Mouse (Mus musculus) liver, embryonic 12.5 days (tissue): ENCODE measurements at regions not wholly inside any gene's neighbourhood (a gene's known extent, or its start where the extent isn't known, plus 50 kb on each side); places are given as distances from the start of the nearest gene placed in this dataset.

Source experiments
- ATAC-seq: fragments of 200-750 bp; cut with Nextera tagmentation; 2 replicates; pipeline ENCODE4 v1.8.0; 2017; ENCODE audit warnings: moderate number of reproducible peaks, mild to moderate bottlenecking, moderate library complexity
- H3K27ac ChIP-seq: fragments of 300-500 bp; sonication (generic); 2 replicates; pipeline ENCODE4 v1.5.1; 2016; ENCODE audit warnings: mild to moderate bottlenecking
- H3K27me3 ChIP-seq: fragments of 300-500 bp; sonication (generic); replicated peaks from 2 replicates; pipeline ENCODE4 v1.6.1; 2016; ENCODE audit warnings: mild to moderate bottlenecking, moderate library complexity
- H3K36me3 ChIP-seq: fragments of 300-500 bp; sonication (generic); 2 replicates; pipeline ENCODE4 v1.6.1; 2016; ENCODE audit warnings: mild to moderate bottlenecking, moderate library complexity
- H3K4me1 ChIP-seq: fragments of 300-500 bp; sonication (generic); 2 replicates; pipeline ENCODE4 v1.6.1; 2016
- H3K4me2 ChIP-seq: fragments of 300-500 bp; sonication (generic); 2 replicates; pipeline ENCODE4 v1.6.1; 2016; ENCODE audit warnings: mild to moderate bottlenecking, moderate library complexity
- H3K4me3 ChIP-seq: fragments of 300-500 bp; sonication (generic); 2 replicates; pipeline ENCODE4 v1.5.1; 2016; ENCODE audit warnings: mild to moderate bottlenecking, moderate library complexity
- H3K9ac ChIP-seq: fragments of 300-500 bp; sonication (generic); 2 replicates; pipeline ENCODE4 v1.6.1; 2016; ENCODE audit warnings: mild to moderate bottlenecking, moderate library complexity
- H3K9me3 ChIP-seq: fragments of 300-500 bp; sonication (generic); replicated peaks from 2 replicates; pipeline ENCODE4 v1.6.1; 2016; ENCODE audit warnings: mild to moderate bottlenecking, moderate library complexity
- WGBS: fragments of 180-500 bp; shearing (Covaris S2); methylation state at CpG from one replicate; pipeline ENCODE4 v1.1.7; 2016; ENCODE audit not compliant: insufficient replicate concordance; 5-methylcytosine and 5-hydroxymethylcytosine counted together

- no peaks in the 10 kb centered on the region for H3K27me3 ChIP-seq
- ATAC-seq: no peak
These were observed 72.9 kb upstream of the Ercc4 start for GRCm38 (mm10) chr16:13036596-13036995.

GRCm38 (mm10) chr16:13040312-13041100 is 69.0 kb upstream of the Ercc4 start:
- H3K9ac ChIP-seq: no peak overlapping the region
- H3K9me3 ChIP-seq: no peaks in the 10 kb centered on the region
- H3K4me3 ChIP-seq: no peak overlapping the region
- H3K36me3 ChIP-seq: no peaks in the 10 kb centered on the region
- 67% methylated on average over 15 of the region's 15 CpGs for WGBS
- no peak overlapping the region for H3K4me2 ChIP-seq
- H3K4me1 ChIP-seq: no peaks in the 10 kb centered on the region
- no peak for ATAC-seq
- no peak overlapping the region for H3K27ac ChIP-seq
- H3K27me3 ChIP-seq: no peaks in the 10 kb centered on the region

More at GRCm38 (mm10) chr16:13036596-13036995, 72.9 kb upstream of the Ercc4 start:
- WGBS: 66% methylated on average over 4 of the region's 4 CpGs
- Histone ChIP-seq H3K9ac (no peak overlapping the region), H3K36me3 (no peaks in the 10 kb centered on the region), H3K27ac (no peak overlapping the region), H3K9me3 (no peaks in the 10 kb centered on the region), H3K4me1 (no peaks in the 10 kb centered on the region), H3K4me3 (no peak overlapping the region), H3K4me2 (no peak overlapping the region)

DNA sequence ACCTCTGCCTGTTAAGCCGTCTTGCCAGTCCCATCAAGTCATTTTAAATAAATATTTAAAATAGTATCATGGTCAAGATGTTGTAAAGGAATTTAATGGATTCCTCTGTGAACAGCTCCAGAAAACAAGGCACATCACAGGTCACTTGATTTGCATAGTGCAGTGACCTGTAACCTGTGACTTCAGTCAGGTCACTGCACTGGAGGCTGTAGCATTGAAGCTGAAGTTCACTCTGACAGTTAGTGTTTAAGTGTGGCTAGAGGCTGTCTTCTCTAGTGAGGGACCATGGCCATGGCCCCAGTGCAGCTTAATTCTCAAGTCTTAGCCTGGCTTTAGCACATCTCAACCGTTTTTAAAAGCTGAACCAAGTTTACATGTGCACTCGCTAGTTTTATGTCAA is 68.1 kb upstream of the Ercc4 start:
- ATAC-seq: no peak
- Histone ChIP-seq H3K9ac (no peak overlapping the region), H3K4me2 (no peak overlapping the region), H3K27ac (no peak overlapping the region), H3K36me3 (no peaks in the 10 kb centered on the region), H3K4me1 (no peaks in the 10 kb centered on the region), H3K27me3 (no peaks in the 10 kb centered on the region), H3K9me3 (no peaks in the 10 kb centered on the region), H3K4me3 (no peak overlapping the region)
- 53% methylated on average over 3 of the region's 3 CpGs for WGBS

- Histone ChIP-seq H3K9ac (no peak overlapping the region), H3K4me1 (no peaks in the 10 kb centered on the region), H3K4me2 (no peak overlapping the region), H3K27me3 (no peaks in the 10 kb centered on the region), H3K27ac (no peak overlapping the region), H3K4me3 (no peak overlapping the region), H3K36me3 (no peaks in the 10 kb centered on the region), H3K9me3 (no peaks in the 10 kb centered on the region)
- ATAC-seq: no peak
- 70% methylated on average over 10 of the region's 10 CpGs for whole genome bisulfite sequencing
These were observed 64.3 kb upstream of the Ercc4 start for GRCm38 (mm10) chr16:13045079-13045590.

GRCm38 (mm10) chr16:13046366-13047120 is 62.9 kb upstream of the Ercc4 start:
- no peak overlapping the region for H3K9ac ChIP-seq
- no peaks in the 10 kb centered on the region for H3K4me1 ChIP-seq
- H3K4me3 ChIP-seq: no peak overlapping the region
- no peak overlapping the region for H3K27ac ChIP-seq
- WGBS: 69% methylated on average over 6 of the region's 6 CpGs
- H3K27me3 ChIP-seq: no peaks in the 10 kb centered on the region
- ATAC-seq: no peak
- no peak overlapping the region for H3K4me2 ChIP-seq
- H3K36me3 ChIP-seq: no peaks in the 10 kb centered on the region
- no peaks in the 10 kb centered on the region for H3K9me3 ChIP-seq

GRCm38 (mm10) chr16:13049321-13049720 is 60.2 kb upstream of the Ercc4 start:
- ATAC-seq: no peak
- no peak overlapping the region for H3K27ac ChIP-seq
- H3K36me3 ChIP-seq: no peaks in the 10 kb centered on the region
- no peak overlapping the region for H3K4me2 ChIP-seq
- no peaks in the 10 kb centered on the region for H3K9me3 ChIP-seq
- H3K4me3 ChIP-seq: no peak overlapping the region
- H3K9ac ChIP-seq: no peak overlapping the region
- H3K27me3 ChIP-seq: no peaks in the 10 kb centered on the region
- H3K4me1 ChIP-seq: no peaks in the 10 kb centered on the region
- 66% methylated on average over 4 of the region's 4 CpGs for WGBS

GRCm38 (mm10) chr16:13050225-13050892 is 59.1 kb upstream of the Ercc4 start:
- no peak for ATAC-seq
- 70% methylated on average over 8 of the region's 8 CpGs for WGBS
- Histone ChIP-seq H3K9me3 (no peaks in the 10 kb centered on the region), H3K36me3 (no peaks in the 10 kb centered on the region), H3K4me1 (no peaks in the 10 kb centered on the region), H3K9ac (no peak overlapping the region), H3K4me2 (no peak overlapping the region), H3K27me3 (no peaks in the 10 kb centered on the region), H3K27ac (no peak overlapping the region), H3K4me3 (no peak overlapping the region)

DNA sequence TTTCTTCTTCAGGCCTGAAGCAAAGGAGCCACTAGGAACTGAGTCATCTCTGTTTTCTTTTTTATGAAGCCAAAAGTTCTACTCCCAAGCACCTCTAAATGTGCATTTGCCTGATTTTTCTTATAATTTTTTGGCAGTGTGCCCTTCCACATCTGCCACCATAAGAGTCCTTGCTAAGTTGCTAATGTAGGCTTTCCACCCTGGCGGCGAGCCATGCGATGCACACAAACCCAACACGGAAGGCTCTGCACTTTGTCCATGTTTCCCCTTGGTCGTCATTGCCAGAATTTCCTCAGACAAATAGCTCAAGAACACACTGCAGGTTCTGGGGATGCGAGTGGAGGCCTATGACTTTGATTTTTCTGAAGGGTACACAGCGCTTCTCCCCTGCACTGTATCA is 54.5 kb upstream of the Ercc4 start:
- Histone ChIP-seq H3K4me3 (no peak overlapping the region), H3K27me3 (no peaks in the 10 kb centered on the region), H3K36me3 (no peaks in the 10 kb centered on the region), H3K4me1 (no peaks in the 10 kb centered on the region), H3K27ac (no peak overlapping the region), H3K9ac (no peak overlapping the region), H3K4me2 (no peak overlapping the region), H3K9me3 (no peaks in the 10 kb centered on the region)
- no peak for ATAC-seq
- WGBS: 73% methylated on average over 7 of the region's 7 CpGs
